Mouse (Mus musculus): ENCODE results near the gene Art1. TPM values are rescaled to one million over a fixed set of nuclear protein-coding genes. Genes with fewer than 3 reads are reported as not detected.

Art1 gene
- polyA plus RNA-seq (2012; rRNA removed) = 0.02 and 0.07 TPM in 2 replicates

GRCm38 (mm10) chr7:102101487-102101886 is at the start of gene Art1:
Art1 (plus strand) TSS chr7:102101743.

DNA sequence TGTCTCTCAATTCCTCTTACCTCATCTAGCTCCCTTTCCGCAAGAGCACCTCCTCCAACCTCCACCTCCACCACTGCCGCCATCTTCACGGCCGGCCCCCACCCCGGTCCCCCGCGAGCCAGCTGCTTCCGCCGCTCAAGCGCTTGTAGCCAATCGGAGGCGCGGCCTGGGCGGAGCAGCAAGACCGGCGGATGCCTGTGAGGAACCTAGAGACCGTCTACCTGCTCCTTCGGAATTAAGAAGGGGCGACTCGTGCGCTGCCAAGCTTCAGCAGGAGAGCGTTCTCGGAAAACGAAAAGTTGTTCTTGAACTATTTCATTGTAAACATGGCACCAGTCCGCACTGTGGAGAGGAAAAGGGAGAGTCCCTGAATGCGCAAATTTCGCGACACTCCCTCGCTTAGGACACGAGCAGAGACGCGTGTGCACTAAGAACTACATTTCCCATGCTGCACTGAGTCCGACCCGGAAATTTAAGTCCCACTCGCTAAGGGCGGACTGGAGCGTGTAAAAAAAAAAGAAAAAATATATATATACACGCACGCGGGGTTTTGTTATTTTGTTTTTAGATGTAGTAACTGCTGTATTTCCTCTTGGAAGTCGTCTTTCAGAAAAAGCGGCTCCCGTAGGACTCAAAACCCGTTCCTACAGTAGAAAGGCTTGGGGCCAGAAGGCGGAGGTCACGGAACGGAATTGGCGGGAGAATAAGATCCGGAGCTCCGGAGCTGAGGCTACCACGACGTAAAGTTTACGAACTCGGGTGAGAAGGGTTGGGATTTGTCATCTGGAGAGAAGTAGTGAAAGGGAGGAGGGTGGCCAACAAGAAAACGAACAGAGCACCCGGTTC is 36.3 kb upstream of the Art1 start, which contains the start of the genes Rnf121, Xndc1 and Xntrpc:
Rnf121 (minus strand) TSS at position 424 of the 846 bp plus-strand sequence.
Xndc1 (plus strand) TSS at position 466 of the 846 bp plus-strand sequence.
Xntrpc (plus strand) TSS at position 668 of the 846 bp plus-strand sequence.

GRCm38 (mm10) chr7:102082816-102083215 is 18.7 kb upstream of the Art1 start, which contains the start of gene Trpc2:
Trpc2 (plus strand) TSS chr7:102083116.

GRCm38 (mm10) chr7:102109171-102109570 is 7.6 kb downstream of the Art1 start, which contains the start of gene Art5:
Art5 (minus strand) TSS chr7:102109489.

GRCm38 (mm10) chr7:102116579-102117331 is 15.2 kb downstream of the Art1 start, which contains the start of gene Chrna10:
Chrna10 (minus strand) TSS chr7:102116828.

Other genes with a start within 250 kb of the Art1 start
- gene Folr2, start 244.5 kb upstream of the Art1 start, polyA plus RNA-seq (2012; rRNA removed) = 16.4 and 18.0 TPM in 2 replicates
- gene Anapc15, start 238.0 kb upstream of the Art1 start, polyA plus RNA-seq (2012; rRNA removed) = 30.0 TPM in 2 replicates
- gene Folr1, start 231.0 kb upstream of the Art1 start, polyA plus RNA-seq (2012; rRNA removed) = 0.36 and 0.81 TPM in 2 replicates
- 62.9 and 68.3 TPM in 2 replicates for gene Lamtor1, start 195.8 kb upstream of the Art1 start, polyA plus RNA-seq (2012; rRNA removed)
- 0.07 TPM in 2 replicates for gene Tomt, start 195.4 kb upstream of the Art1 start, polyA plus RNA-seq (2012; rRNA removed)
- gene Lrrc51, start 167.8 kb upstream of the Art1 start, polyA plus RNA-seq (2012; rRNA removed) = 3.7 and 4.5 TPM in 2 replicates
- 17.2 and 21.1 TPM in 2 replicates for gene Numa1, start 167.6 kb upstream of the Art1 start, polyA plus RNA-seq (2012; rRNA removed)
- 31.9 and 35.6 TPM in 2 replicates for gene Il18bp, start 83.1 kb upstream of the Art1 start, polyA plus RNA-seq (2012; rRNA removed)
- 17.7 and 20.7 TPM in 2 replicates for gene Rnf121, start 36.3 kb upstream of the Art1 start, polyA plus RNA-seq (2012; rRNA removed)
- gene Xndc1, start 36.2 kb upstream of the Art1 start, polyA plus RNA-seq (2012; rRNA removed) = 8.8 and 12.2 TPM in 2 replicates
- gene Xntrpc, start 36.0 kb upstream of the Art1 start, polyA plus RNA-seq (2012; rRNA removed) = 1.00 and 1.0 TPM in 2 replicates
- 0.10 TPM in 1 of 2 replicates, not detected in the other for gene Trpc2, start 18.6 kb upstream of the Art1 start, polyA plus RNA-seq (2012; rRNA removed)
- gene Art5, start 7.7 kb downstream of the Art1 start, polyA plus RNA-seq (2012; rRNA removed) = 0.02 and 0.10 TPM in 2 replicates
- gene Chrna10, start 15.1 kb downstream of the Art1 start, polyA plus RNA-seq (2012; rRNA removed) = 0.01 TPM in 1 of 2 replicates, not detected in the other
- 5.9 and 6.5 TPM in 2 replicates for gene Nup98, start 108.4 kb downstream of the Art1 start, polyA plus RNA-seq (2012; rRNA removed)
- gene Pgap2, start 108.5 kb downstream of the Art1 start, polyA plus RNA-seq (2012; rRNA removed) = 19.6 and 20.5 TPM in 2 replicates
- 30.6 and 31.5 TPM in 2 replicates for gene Rhog, start 154.3 kb downstream of the Art1 start, polyA plus RNA-seq (2012; rRNA removed)
- gene Stim1, start 166.1 kb downstream of the Art1 start, polyA plus RNA-seq (2012; rRNA removed) = 10.8 and 12.6 TPM in 2 replicates

Data from liver, embryonic 18 days (tissue).